Mouse (Mus musculus): ENCODE results near the gene Rad1.
A peak's percentile ranks its signal among the peaks of the same experiment; 100 is the strongest.

Gene Rad1

DNA sequence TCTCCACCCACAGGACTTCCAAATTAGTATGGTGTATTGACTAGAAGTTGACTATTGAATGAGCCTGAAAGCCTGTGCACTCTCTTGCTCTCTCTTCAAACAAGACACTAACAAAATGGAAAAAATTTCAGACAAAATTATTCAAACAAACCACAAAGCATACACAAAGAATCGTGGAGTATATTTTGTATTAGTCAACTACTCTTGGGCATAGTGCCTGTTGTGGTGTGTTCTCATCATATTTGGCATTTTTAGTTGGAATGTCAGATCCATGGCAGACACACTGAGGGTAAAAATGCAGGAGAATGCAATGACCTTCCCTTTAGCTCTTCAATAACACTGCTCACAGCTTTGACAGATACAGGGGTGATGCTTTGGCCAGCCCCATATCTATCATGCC is 40.1 kb downstream of the Rad1 start:
- DNase-seq: no peak

GRCm38 (mm10) chr15:10531352-10531751 is 45.5 kb downstream of the Rad1 start:
- DNase-seq: no peak

DNA sequence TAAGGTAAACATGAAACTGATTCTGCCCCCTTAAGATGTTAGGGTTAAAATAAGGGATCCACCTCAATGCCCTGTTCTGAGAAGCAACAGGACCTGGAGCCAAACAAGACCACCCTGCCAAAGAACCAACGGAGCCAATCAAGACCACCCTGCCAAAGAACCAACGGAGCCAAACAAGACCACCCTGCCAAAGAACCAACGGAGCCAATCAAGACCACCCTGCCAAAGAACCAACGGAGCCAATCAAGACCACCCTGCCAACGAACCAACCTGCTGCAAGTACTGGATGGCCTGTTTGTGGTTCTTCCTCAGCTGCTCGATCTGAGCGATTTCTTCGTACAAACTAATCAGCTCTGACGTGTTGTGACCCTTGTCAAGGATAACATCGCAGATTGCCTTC is 47.5 kb downstream of the Rad1 start:
- peak in 1 of 2 experiments; percentile 33 for DNase-seq

DNA sequence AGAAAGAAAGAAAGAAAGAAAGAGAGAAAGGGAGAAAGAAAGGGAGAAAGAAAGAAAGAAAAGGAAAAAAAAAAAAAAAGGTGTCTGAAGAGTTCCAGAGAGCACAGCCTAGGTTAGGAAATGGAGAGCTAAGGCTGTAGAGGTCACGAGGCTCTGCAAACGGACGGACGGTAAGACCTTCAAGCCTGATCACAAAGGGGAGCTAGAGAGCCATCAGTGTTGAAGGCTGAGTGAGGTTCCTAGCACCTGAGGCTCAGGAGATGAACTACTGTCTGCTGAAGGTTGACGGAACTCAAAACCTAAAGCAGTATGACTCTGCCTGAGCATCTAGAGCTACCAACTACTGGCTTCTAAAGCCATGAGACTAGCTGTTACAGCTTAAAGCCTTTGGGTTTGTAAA is 48.8 kb downstream of the Rad1 start:
- DNase-seq: no peak

- DNase-seq: no peak
Observed at GRCm38 (mm10) chr15:10535969-10536368, 50.2 kb downstream of the Rad1 start.

DNA sequence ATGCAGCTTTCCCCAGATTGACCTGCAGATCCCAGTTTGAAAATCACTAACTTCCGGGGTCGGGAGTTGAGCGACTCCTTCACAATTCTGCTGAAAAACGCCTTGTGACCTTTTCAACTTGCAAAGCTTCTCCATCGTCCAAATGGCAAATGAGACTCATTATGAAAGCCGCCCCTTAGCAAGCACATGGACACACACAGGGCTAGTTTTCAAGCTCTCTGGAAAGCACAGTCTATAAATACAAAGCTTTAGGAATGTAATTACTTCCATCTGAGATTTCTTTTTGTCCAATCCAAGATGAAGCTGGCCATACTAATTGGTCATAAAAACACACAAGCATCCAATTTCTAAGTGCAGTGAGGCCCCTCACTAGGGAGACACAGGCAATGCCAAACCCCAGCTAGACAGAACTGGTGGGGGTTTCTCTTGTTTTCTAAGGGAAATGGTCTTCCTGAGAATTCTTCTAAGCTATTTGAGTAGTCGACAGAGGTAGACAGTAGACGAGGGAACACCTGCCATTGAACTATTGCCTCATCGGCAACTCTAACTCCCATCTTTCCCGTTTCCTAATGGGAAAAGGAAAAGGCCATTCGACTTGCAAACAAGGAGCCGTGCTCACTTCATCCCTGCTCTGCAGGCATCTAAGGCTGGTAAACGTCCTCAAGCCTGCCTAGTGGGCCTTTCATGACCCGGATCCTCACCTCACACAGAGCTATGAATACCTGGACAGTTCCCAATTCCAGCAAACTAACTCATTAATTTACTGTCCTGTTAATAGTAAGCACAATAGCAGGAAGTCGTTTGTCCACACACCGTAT is 54.7 kb downstream of the Rad1 start:
- peak; percentile 3 to 33 for DNase-seq
